ENCODE assay signal across 27 mouse cellular contexts in the genomic region with DNA sequence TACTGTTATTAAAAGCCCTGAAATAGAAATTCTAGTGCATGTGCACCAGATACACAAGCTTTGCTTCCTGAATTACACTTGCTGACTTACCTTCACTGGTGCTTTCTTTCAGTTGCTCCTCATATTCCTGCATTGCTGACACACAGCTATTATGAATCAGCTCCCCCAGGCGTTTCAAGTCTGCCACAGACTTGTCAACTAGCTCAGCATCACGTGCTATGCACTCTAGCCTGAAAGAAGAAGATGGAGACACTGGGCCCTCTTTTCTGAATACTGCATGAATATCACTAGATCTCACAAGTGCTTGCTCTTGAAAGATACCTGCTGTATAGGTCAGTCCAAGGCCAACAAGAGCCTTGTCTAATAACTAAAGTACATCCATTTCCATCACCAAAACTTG.
"Had no signal": no experiment of that assay in that cellular context is flagged by ENCODE, and none has a peak within 500 bp of the region (broad histone marks: within the 10 kb centered on the region; RNA-seq: fewer than 3 reads in every experiment).

No protein-coding gene starts in this region.

- DNase-seq: gastrocnemius, adult 2 months; gastrocnemius, postnatal 10 days; gastrocnemius, postnatal 25 days; heart, adult 2 months; heart, postnatal 14 days; heart, postnatal 4 days; kidney, adult 18-20 months; kidney, adult 8-10 months; kidney, postnatal 10 days; kidney, postnatal 25 days; kidney, postnatal 4 days; liver had no signal

- H3K27me3 ChIP-seq: heart, embryonic 13.5 days; heart, embryonic 15.5 days; hindbrain, embryonic 12.5 days; intestine, embryonic 15.5 days; limb, embryonic 12.5 days had no signal

- H3K4me3 ChIP-seq: gastrocnemius, adult 2 months; heart, adult 2 months; heart, embryonic 13.5 days; heart, embryonic 15.5 days; hindbrain, embryonic 10.5 days; hindbrain, embryonic 12.5 days; intestine, embryonic 15.5 days; layer of hippocampus, adult 2 months; left cerebral cortex, adult 2 months; limb, embryonic 10.5 days; limb, embryonic 12.5 days had no signal

- H3K9me3 ChIP-seq: heart, embryonic 13.5 days; heart, embryonic 15.5 days; hindbrain, embryonic 10.5 days; hindbrain, embryonic 12.5 days; intestine, embryonic 15.5 days; limb, embryonic 10.5 days; limb, embryonic 12.5 days had no signal

- H3K4me2 ChIP-seq: heart, embryonic 11.5 days; heart, embryonic 13.5 days; heart, embryonic 15.5 days; hindbrain, embryonic 12.5 days; hindbrain, embryonic 14.5 days; intestine, embryonic 15.5 days; limb, embryonic 12.5 days; liver, embryonic 11.5 days had no signal

- H3K27ac ChIP-seq: gastrocnemius, adult 2 months; heart, adult 2 months; heart, embryonic 13.5 days; heart, embryonic 15.5 days; hindbrain, embryonic 10.5 days; hindbrain, embryonic 12.5 days; hindbrain, embryonic 14.5 days; intestine, embryonic 15.5 days; layer of hippocampus, adult 2 months; left cerebral cortex, adult 2 months; limb, embryonic 10.5 days; limb, embryonic 12.5 days had no signal

- H3K4me1 ChIP-seq: heart, embryonic 15.5 days; hindbrain, embryonic 10.5 days; hindbrain, embryonic 12.5 days; intestine, embryonic 15.5 days; limb, embryonic 10.5 days; limb, embryonic 12.5 days had no signal

- H3K9ac ChIP-seq: heart, embryonic 13.5 days; heart, embryonic 15.5 days; hindbrain, embryonic 12.5 days; hindbrain, embryonic 14.5 days; intestine, embryonic 15.5 days; limb, embryonic 12.5 days had no signal

- ATAC-seq: hindbrain, embryonic 16.5 days; inflammation-experienced regulatory T-cells, adult 6 months; intestine, embryonic 15.5 days; intestine, postnatal 0 days had no signal
